Mouse (Mus musculus) testis, postnatal 10 days (tissue): ENCODE measurements around the gene Erbb3.

Source experiments
- DNase-seq: peaks from one replicate; pipeline ENCODE4 v3.0.0; 2021; ENCODE audit warnings: low spot score

The Erbb3 gene

DNA sequence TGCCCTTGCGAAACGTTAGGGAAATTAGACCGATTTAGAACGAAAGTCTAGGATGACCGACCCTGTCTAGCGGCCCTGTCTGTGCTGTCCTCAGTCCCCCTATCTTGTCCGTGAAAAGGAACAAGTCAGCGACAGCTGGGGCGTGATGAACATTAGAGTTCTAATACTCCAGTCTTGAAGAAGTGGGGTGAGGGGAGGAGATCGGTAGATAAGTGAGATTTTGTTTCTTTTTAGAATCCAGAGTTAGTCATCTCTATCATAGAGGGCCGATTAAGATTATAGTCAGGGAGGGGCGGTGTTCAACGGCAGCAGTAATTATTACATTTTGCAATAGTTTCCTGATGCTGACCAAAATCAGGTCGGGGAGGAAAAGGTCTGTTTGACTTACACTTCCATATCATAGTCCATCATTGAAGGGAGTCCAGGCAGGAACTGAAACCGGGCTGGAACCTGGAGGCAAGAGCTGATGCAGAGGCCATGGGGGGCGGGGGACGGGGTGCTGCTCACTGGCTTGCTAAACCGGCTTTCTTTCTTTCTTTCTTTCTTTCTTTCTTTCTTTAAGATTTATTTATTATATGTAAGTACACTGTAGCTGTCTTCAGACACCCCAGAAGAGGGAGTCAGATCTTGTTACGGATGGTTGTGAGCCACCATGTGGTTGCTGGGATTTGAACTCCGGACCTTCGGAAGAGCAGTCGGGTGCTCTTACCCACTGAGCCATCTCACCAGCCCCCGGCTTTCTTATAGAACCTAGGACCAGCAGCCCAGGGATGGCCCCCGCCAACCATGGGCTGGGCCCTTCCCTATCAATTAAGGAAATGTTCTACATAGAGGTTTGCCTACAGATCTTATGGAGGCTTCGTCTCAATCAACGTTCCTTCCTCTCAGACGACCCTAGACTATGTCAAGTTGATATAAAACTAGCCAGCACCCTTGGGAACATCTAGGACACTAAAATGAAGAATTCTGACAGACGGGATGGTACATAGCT lies 62.8 kb downstream of the Erbb3 start:
- DNase-seq, result no peak

DNA sequence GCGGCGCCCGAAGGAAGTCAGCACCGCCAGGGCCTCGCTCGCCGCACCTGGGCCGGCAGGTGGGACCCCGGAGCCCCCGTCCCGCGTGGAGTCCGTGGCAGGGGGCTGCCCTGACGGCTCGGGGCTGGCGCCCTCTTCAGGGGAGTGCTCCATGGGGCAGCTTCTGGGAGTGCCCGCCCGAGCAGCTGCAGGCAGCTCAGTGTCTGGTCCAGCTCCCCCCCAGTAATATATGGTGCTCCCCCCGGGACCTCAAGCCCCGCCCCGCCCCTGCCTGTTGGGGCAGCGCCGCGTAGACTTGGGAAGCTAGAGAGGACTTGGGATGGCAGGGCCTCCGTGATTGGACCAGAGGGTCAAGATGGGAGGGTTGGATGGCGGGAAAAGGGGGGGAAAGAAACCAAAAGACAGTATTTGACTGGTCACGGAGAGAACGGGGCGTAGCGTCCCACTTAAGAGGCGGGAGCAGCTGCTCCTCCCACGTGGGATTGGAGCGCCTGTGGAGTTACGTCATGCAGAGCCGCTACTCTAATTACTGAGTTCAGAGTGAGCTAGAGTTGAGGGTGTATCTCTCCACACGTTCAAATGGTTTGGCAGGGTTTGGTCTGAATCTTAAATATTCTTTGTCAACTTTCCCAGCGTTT lies 63.7 kb downstream of the Erbb3 start, which contains the start of gene Esyt1:
Esyt1 (minus strand) TSS at position 201 of the 638 bp plus-strand sequence.
- DNase-seq, result peak; percentile 90

DNA sequence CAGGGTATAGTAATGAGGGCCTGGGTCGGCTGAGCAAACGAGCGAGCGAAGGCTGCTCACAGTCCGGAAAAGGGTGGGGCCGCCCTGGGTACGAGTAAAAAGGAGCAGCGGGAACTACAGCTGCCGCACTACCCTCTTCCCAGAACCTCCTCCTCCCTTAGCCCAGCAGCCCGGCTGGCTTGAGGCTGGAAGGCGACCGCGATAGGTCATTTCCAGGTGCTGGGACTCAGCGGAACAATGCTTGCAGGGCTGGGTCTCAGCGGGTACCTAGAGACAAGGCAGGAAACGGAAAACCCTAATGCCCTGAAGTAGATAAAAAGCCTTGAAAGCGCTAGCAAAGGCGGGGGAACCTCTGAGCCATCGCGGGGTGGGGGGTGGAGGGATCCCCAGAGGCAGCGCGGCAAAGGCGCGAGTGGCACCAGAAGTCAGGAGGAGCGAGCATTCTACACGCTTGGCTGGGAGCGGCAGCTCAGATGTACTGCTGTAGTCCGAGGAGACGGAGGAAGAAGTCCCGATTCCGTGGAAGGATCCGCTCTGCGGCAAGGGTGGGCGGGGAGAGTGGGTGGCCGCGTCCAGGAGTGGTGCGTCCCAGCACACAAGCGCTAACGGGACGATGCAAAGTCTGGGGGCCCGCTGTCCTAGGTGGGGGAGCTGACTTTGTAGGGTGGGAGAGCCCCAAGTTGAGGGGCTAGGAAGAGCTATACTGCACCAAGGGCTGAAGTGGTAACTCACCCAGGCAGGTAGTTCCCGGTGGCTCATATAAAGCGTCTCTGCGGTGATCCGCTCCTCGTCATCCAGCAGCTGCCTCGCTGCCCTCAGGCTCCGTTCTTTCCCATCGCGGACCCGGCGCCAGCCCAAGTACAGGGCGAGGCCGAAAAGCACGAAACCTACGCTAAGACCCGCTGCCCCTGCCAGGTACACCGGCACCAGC lies 64.5 kb downstream of the Erbb3 start:
- peak; percentile 74 for DNase-seq

DNA sequence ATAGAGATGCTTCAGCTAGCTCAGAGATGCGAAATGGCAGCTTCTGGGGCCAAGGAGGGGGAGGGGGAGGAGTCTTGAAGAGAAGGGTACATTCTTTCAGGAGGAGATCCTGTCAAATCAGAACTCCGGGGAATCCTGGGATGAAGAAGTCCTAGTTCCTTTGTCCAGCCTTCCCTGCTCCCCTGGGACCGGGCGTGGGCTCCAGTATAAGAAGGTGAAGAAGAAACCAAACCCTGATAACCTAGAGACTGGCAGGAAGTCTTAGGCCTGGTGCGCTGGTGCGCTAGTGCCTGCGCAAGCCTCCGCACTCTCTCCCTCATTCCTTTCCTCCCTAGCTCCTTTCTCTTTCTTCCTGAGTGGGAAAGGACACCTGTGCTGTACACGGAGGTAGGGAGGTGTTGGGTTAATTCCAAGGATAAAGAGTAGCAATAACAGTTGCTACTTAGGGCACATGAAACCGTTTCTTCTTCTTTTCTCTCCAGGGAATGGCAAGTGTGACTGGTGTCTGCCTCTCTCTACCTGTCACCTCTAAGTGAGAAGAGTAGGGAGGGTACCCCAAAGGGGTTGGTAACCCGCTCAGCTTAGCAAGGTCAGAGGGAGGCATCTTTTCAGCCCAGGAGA lies 65.2 kb downstream of the Erbb3 start:
- no peak for DNase-seq

DNA sequence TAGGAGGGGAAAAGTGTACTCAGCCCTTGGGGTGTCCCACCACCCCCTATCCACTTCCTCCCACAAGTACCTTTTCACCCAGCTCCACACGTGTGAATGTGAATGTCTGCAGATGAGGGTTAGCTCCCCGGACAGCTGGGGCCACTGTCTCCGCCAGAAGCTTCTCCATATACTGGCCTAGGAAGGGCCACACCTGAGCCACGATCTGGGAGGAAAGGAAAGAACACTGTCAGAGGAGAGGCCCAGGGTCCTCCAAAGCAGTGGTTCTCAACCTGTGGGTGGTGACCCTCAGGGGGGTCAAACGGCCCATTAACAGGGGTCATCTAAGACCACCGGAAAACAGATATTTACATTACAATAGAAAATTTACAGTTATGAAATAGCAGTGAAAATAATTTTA lies 67.1 kb downstream of the Erbb3 start:
- DNase-seq, result no peak

DNA sequence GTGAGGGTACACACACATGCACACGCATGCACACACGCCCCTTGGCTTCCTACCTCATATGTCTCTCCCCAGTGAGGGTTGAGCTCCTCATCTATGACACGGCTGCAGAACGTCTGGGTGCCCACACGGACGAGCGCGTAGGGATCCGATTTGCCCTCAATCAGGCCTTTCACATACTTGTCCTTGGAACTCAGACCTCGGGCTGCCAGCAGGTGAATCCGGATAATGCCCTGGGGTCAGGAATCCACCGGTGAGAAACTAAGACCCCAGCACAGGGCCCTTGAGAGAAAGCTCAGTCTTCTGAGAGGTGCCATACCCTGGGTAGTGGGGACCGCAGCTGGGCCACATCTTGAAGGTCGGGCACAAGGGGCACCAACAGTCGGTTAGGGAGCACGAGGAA lies 68.9 kb downstream of the Erbb3 start:
- DNase-seq, result no peak

DNA sequence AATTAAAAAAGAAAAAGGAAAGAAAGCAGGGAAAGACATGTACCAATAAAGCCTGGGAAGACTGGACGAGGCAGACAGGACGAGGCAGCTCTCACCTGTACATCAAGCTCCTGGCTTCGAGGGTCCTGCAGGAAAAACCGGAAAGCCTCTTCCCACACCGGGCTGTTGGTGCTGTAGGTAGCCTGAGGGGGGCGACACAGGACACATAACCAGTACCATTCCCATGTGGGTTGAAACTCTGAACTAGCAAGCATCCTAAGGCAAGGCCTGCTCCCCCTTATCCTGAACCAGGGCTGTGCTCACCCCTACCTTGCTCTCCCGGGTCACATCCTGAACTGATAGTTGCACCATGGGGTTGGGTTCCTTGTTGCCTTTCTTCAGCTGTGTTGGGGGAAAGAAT lies 70.6 kb downstream of the Erbb3 start:
- peak; percentile 63 for DNase-seq
